Mouse (Mus musculus) megakaryocyte, embryonic 14.5 days (primary cell): ENCODE results near the gene Pkd1l1.

ENCODE experiments used
- FLI1 ChIP-seq: IDR thresholded peaks from 2 replicates; pipeline ENCODE4 v1.6.1; 2012; ENCODE audit warnings: low read length, inconsistent platforms, mixed read lengths
- GATA1 ChIP-seq: IDR thresholded peaks from 3 replicates; pipeline ENCODE4 v1.6.1; 2012; ENCODE audit warnings: mixed read lengths, low read length, inconsistent platforms, borderline replicate concordance

DNA sequence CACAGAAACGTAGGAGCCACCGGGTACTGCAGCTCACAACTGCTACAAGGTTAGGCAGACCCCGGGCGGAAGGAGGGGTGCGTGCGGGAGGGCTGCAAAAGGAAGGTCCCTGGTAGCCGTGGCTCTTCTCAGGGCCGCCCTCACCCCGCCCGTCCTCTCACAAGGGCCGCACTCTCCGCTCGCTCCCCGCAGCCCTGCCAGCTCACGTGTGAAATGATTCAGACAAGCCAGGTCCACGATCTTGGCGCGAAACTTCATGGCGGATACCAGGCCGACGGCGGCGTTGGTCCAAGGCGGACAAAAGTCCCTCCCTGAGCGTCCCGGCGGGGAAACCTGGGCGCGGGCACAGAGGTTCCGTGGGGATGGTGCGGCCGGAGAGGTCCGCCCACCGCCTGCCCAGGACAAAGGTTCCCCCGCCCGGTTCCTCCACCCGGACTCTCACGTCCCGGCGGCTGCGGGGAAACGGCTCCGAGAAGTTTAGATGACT, 37.8 kb upstream of the Pkd1l1 start, which contains the start of gene Hus1:
- TF ChIP-seq GATA1 = no peak
- TF ChIP-seq FLI1 = no peak
